Mouse (Mus musculus) kidney, adult 2 months (tissue): Measurements from ENCODE around the gene Fblim1. TPM values are rescaled to one million over a fixed set of nuclear protein-coding genes. Genes with fewer than 3 reads are reported as not detected.

ENCODE experiments used
- DNase-seq: peaks from one replicate; pipeline ENCODE4 v3.0.0; 2021
- H3K27ac ChIP-seq: fragments of 200-500 bp; 2 replicates; pipeline ENCODE4 v1.5.1; 2012; ENCODE audit warnings: low read depth, low read length, control low read depth, inconsistent platforms; ENCODE audit not compliant: insufficient read depth
- H3K27me3 ChIP-seq: fragments of 200-500 bp; replicated peaks from 2 replicates; pipeline ENCODE4 v1.6.1; 2012; ENCODE audit warnings: mild to moderate bottlenecking, moderate library complexity, low read length, inconsistent platforms; ENCODE audit not compliant: control insufficient read depth, insufficient read depth
- H3K36me3 ChIP-seq: fragments of 200-500 bp; 2 replicates; pipeline ENCODE4 v1.6.1; 2012; ENCODE audit warnings: mild to moderate bottlenecking, moderate library complexity, low read length, inconsistent platforms; ENCODE audit not compliant: control insufficient read depth, insufficient read depth
- H3K4me1 ChIP-seq: fragments of 200-500 bp; 2 replicates; pipeline ENCODE4 v1.6.1; 2011; ENCODE audit warnings: low read length; ENCODE audit not compliant: control insufficient read depth, insufficient read depth
- H3K4me3 ChIP-seq: fragments of 200-500 bp; 2 replicates; pipeline ENCODE4 v1.5.1; 2011; ENCODE audit warnings: mild to moderate bottlenecking, low read depth, low read length, control low read depth; ENCODE audit not compliant: insufficient read depth
- CTCF ChIP-seq: fragments of 200-500 bp; conservative IDR thresholded peaks from 2 replicates; pipeline ENCODE4 v1.5.1; 2011; ENCODE audit warnings: low read depth, mild to moderate bottlenecking, control low read depth, low read length, moderate library complexity, mixed read lengths; ENCODE audit not compliant: insufficient read depth, insufficient read length
- POLR2A ChIP-seq: fragments of 200-500 bp; IDR thresholded peaks from one replicate; pipeline ENCODE4 v1.6.1; 2011; ENCODE audit warnings: low read depth, low read length, control low read depth
- WGBS: fragments of 180-500 bp; shearing (Covaris S2); methylation state at CpG from one replicate; pipeline ENCODE4 v1.1.7; 2018; 5-methylcytosine and 5-hydroxymethylcytosine counted together
- polyA plus RNA-seq: library from polyadenylated mRNA; depleted of rRNA; stranded (reverse); fragments of >200 nt; gene quantifications from 2 replicates; pipeline ENCODE4 v1.2.3, GENCODE M21; 2012

The Fblim1 gene
- polyA plus RNA-seq, 1 experiment = 10.2 TPM

DNA sequence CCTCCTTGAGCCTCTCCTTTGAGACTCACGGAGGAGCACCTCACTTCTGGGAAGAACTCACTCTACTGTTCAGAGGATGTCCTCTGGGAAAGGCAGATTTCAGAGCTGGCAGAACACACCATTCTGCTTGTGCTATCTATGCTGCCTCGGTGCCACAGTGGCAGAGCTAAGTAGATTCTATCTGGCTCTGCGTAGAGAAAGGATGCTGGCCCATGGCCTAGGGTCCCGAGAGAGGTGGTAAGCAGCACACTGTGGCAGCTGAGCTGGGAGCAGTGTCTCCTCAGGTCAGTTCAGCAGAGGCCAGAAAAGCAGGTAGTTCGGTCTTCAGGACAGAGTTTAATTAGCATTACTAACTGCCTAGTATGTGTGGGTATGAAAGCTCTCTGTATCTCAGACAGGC, 42.4 kb upstream of the Fblim1 start:
- 89% methylated on average over 5 of the region's 5 CpGs for WGBS
- Histone ChIP-seq H3K27ac (no peak overlapping the region), H3K27me3 (no peaks in the 10 kb centered on the region), H3K4me3 (no peak overlapping the region), H3K36me3 (no peaks in the 10 kb centered on the region), H3K4me1 (peaks cover 9% of the 10 kb centered on the region; the same call in 1 of the 2 replicates)
- no peak for DNase-seq
- TF ChIP-seq CTCF (no peak), POLR2A (no peak)

DNA sequence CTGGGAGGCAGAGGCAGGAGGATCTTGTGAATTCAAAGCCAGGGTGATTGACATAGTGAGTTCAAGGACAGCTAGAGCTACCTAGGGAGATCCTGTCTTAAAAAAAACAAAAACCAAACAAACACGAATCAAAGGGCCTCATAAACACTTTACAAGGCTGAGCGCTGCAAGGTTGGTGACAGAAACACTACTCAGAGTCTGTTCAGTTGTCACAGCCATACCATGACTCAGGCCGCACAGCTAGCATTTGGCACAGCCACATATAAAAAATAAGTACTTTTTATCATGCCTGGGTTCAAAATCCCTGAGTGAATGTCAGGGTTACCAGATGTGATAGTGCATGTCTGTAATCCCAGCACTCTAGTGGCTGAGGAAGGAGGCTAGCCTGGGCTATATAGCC, 41.3 kb upstream of the Fblim1 start:
- no peak overlapping the region for H3K27ac ChIP-seq
- no peak for DNase-seq
- H3K4me1 ChIP-seq = peaks cover 18% of the 10 kb centered on the region
- no peak for TF ChIP-seq CTCF
- no peak for TF ChIP-seq POLR2A
- H3K4me3 ChIP-seq = no peak overlapping the region
- WGBS = 97% methylated on average over 3 of the region's 3 CpGs
- H3K36me3 ChIP-seq = no peaks in the 10 kb centered on the region
- H3K27me3 ChIP-seq = no peaks in the 10 kb centered on the region

DNA sequence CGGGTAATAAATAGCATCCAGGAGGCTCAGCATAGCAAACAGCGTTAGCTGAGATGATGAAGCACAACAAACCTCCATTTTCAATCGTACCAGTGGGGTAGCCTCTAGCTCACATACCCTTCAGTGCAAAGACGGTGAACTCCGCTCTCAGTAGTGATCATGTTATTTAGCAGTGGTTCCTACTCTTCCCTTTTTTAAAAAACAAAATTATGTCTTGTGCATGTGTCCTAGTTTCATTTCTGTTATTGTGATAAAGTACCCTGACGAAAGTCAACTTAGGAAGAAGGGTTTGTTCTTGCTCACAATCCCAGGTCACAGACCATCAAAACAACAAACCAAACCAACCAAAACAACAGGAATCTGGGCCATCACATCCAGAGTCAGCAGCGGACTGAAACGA, 40.1 kb upstream of the Fblim1 start:
- TF ChIP-seq CTCF (no peak), POLR2A (no peak)
- 82% methylated on average over 8 of the region's 8 CpGs for WGBS
- peaks cover 19% of the 10 kb centered on the region for H3K4me1 ChIP-seq
- H3K27ac ChIP-seq = no peak overlapping the region
- H3K4me3 ChIP-seq = no peak overlapping the region
- no peak for DNase-seq
- H3K36me3 ChIP-seq = no peaks in the 10 kb centered on the region
- H3K27me3 ChIP-seq = no peaks in the 10 kb centered on the region

GRCm38 (mm10) chr4:141643118-141643855, 37.4 kb upstream of the Fblim1 start:
- Histone ChIP-seq H3K27ac (peak overlapping the region; percentile 65), H3K4me3 (no peak overlapping the region), H3K4me1 (peaks cover 22% of the 10 kb centered on the region), H3K36me3 (peaks cover 2% of the 10 kb centered on the region; the same call in 1 of the 2 replicates), H3K27me3 (no peaks in the 10 kb centered on the region)
- TF ChIP-seq POLR2A (no peak), CTCF (no peak)
- whole genome bisulfite sequencing = 4% methylated on average over 7 of the region's 7 CpGs
- peak; percentile 94 for DNase-seq

GRCm38 (mm10) chr4:141641961-141642811, 36.3 kb upstream of the Fblim1 start:
- Histone ChIP-seq H3K36me3 (peaks cover 2% of the 10 kb centered on the region; the same call in 1 of the 2 replicates), H3K4me1 (peaks cover 22% of the 10 kb centered on the region), H3K27ac (peak overlapping the region; percentile 90), H3K27me3 (no peaks in the 10 kb centered on the region), H3K4me3 (peak overlapping the region; percentile 18)
- no peak for TF ChIP-seq CTCF
- TF ChIP-seq POLR2A = no peak
- peak; percentile 88 for DNase-seq
- 68% methylated on average over 25 of the region's 25 CpGs for WGBS

DNA sequence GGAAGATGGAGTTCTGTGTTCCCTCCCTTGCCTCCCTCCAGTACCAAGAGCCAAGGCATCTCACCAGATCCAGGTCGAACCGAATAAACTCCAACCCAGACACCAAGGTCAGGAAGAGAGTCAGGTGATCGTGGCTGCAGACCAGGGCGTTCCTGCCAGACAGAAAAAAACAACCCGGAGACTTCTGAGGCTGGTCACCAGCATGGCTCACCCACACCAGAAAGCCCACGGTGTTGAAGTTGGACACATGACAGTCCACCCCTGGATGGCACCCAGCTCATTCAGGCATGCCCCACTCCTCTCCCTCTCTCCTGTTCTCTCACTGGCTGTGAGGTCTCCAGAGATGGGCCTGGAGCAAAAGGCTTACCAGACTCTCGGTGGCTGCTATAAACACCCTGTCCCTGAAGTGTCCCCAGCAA, 35.5 kb upstream of the Fblim1 start:
- peak overlapping the region; percentile 18 for H3K4me3 ChIP-seq
- peak; percentile 95 for DNase-seq
- 38% methylated on average over 7 of the region's 7 CpGs for WGBS
- TF ChIP-seq CTCF = no peak
- TF ChIP-seq POLR2A = no peak
- no peaks in the 10 kb centered on the region for H3K27me3 ChIP-seq
- peak overlapping the region; percentile 90 for H3K27ac ChIP-seq
- peaks cover 2% of the 10 kb centered on the region; the same call in 1 of the 2 replicates for H3K36me3 ChIP-seq
- H3K4me1 ChIP-seq = peaks cover 22% of the 10 kb centered on the region

GRCm38 (mm10) chr4:141639474-141639873, 33.6 kb upstream of the Fblim1 start:
- peaks cover 2% of the 10 kb centered on the region; the same call in 1 of the 2 replicates for H3K36me3 ChIP-seq
- no peak overlapping the region for H3K4me3 ChIP-seq
- whole genome bisulfite sequencing = 56% methylated on average over 11 of the region's 11 CpGs
- TF ChIP-seq POLR2A (no peak), CTCF (no peak; the same call in 1 of the 2 replicates)
- H3K4me1 ChIP-seq = peaks cover 22% of the 10 kb centered on the region
- peak overlapping the region; percentile 29; the same call in 1 of the 2 replicates for H3K27ac ChIP-seq
- DNase-seq = peak; percentile 55
- no peaks in the 10 kb centered on the region for H3K27me3 ChIP-seq
